Mouse (Mus musculus) spleen, adult 2 months (tissue): Measurements from ENCODE around the gene Fam129b.
"Not testable (repeated sequence)": the region's sequence is repeated elsewhere in the genome, so short reads cannot be mapped to it uniquely, and the experiment has no call there.

Source experiments
- CTCF ChIP-seq: fragments of 200-500 bp; IDR thresholded peaks from 2 replicates; pipeline ENCODE4 v1.5.1; 2011; ENCODE audit warnings: mild to moderate bottlenecking, inconsistent platforms; ENCODE audit not compliant: insufficient read depth, insufficient read length, insufficient replicate concordance; ENCODE audit errors: extremely low read depth
- POLR2A ChIP-seq: fragments of 200-500 bp; IDR thresholded peaks from 2 replicates; pipeline ENCODE4 v1.6.1; 2011; ENCODE audit warnings: low read depth, low read length, inconsistent platforms

DNA sequence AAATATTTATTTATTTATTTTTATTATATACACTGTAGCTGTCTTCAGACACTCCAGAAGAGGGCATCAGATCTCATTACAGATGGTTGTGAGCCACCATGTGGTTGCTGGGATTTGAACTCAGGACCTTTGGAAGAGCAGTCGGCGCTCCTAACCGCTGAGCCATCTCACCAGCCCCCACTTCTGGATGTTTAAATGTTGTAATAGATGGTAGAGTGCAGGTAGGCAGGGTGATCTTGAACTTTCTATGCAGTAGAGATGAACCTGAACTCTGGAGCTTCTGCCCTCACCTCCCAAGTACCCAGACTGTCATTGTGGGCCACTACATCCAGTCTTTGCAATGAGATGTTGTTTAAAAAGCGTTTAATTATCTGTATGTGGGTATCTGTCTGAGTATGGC lies 22.2 kb upstream of the Fam129b start:
- not testable (repeated sequence) for TF ChIP-seq CTCF, POLR2A
